Mouse (Mus musculus) heart, embryonic 16.5 days (tissue): ENCODE results near the gene Hadha. TPM values are rescaled to one million over a fixed set of nuclear protein-coding genes. Genes with fewer than 3 reads are reported as not detected.

Source experiments
- ATAC-seq: fragments of 200-750 bp; cut with Nextera tagmentation; replicated peaks from 2 replicates; pipeline ENCODE4 v1.8.0; 2017; ENCODE audit warnings: moderate number of reproducible peaks; ENCODE audit not compliant: insufficient read depth, low FRiP score; ENCODE audit errors: extremely low read depth
- H3K27ac ChIP-seq: fragments of 300-500 bp; sonication (generic); 2 replicates; pipeline ENCODE4 v1.5.1; 2014; ENCODE audit warnings: mild to moderate bottlenecking, low read length, control low read depth, moderate library complexity
- H3K27me3 ChIP-seq: fragments of 300-500 bp; sonication (generic); 2 replicates; pipeline ENCODE4 v1.6.1; 2014; ENCODE audit warnings: low read length, mixed read lengths; ENCODE audit not compliant: control insufficient read depth, insufficient read depth
- H3K36me3 ChIP-seq: fragments of 300-500 bp; sonication (generic); 2 replicates; pipeline ENCODE4 v1.6.1; 2014; ENCODE audit not compliant: control insufficient read depth, insufficient read depth
- H3K4me1 ChIP-seq: fragments of 300-500 bp; sonication (generic); 2 replicates; pipeline ENCODE4 v1.6.1; 2014; ENCODE audit warnings: low read length, mixed read lengths; ENCODE audit not compliant: control insufficient read depth, insufficient read depth
- H3K4me2 ChIP-seq: fragments of 300-500 bp; sonication (generic); 2 replicates; pipeline ENCODE4 v1.6.1; 2014; ENCODE audit warnings: low read depth, mild to moderate bottlenecking, control low read depth, low read length
- H3K4me3 ChIP-seq: fragments of 300-500 bp; sonication (generic); 2 replicates; pipeline ENCODE4 v1.5.1; 2014; ENCODE audit warnings: mild to moderate bottlenecking, control low read depth, low read length
- H3K9ac ChIP-seq: fragments of 300-500 bp; sonication (generic); 2 replicates; pipeline ENCODE4 v1.6.1; 2014; ENCODE audit warnings: low read length, control low read depth
- H3K9me3 ChIP-seq: fragments of 300-500 bp; sonication (generic); replicated peaks from 2 replicates; pipeline ENCODE4 v1.6.1; 2016; ENCODE audit warnings: low read length; ENCODE audit not compliant: control insufficient read depth
- WGBS: fragments of 180-500 bp; shearing (Covaris S2); extraction: QIAGEN DNeasy Blood & Tissue Kit; methylation state at CpG from one replicate; pipeline ENCODE4 v1.1.7; 2014; 5-methylcytosine and 5-hydroxymethylcytosine counted together
- polyA plus RNA-seq: library from polyadenylated mRNA; unstranded; fragments of >200 nt; fragmentation: Nextera tagmentation; extraction: Ambion mirVana; gene quantifications from 2 replicates; pipeline ENCODE4 v1.2.1, GENCODE M21; 2015

Hadha gene
- polyA plus RNA-seq, 1 experiment from 2014 or later = 361 TPM

GRCm38 (mm10) chr5:30104841-30105667, 49.9 kb downstream of the Hadha start, which contains the start of gene Garem2:
TSS of gene Garem2 (plus strand) at chr5:30105161.
- peak within 1 kb of the TSS; percentile 56 for H3K9ac ChIP-seq
- H3K27ac ChIP-seq = no peak within 1 kb of the TSS
- no peaks in the 10 kb centered on the region for H3K36me3 ChIP-seq
- H3K9me3 ChIP-seq = no peaks in the 10 kb centered on the region
- H3K4me2 ChIP-seq = peak within 1 kb of the TSS; percentile 88
- WGBS = under 1% methylated on average over 65 of the region's 65 CpGs
- H3K4me3 ChIP-seq = peak within 1 kb of the TSS; percentile 56
- peaks cover 60% of the 10 kb centered on the region for H3K27me3 ChIP-seq
- ATAC-seq = peak; percentile 58; the same call in 1 of the 2 replicates
- peaks cover 10% of the 10 kb centered on the region; the same call in 1 of the 2 replicates for H3K4me1 ChIP-seq

GRCm38 (mm10) chr5:30104339-30104738, 50.6 kb downstream of the Hadha start:
- peak overlapping the region; percentile 56 for H3K4me3 ChIP-seq

GRCm38 (mm10) chr5:30103340-30103739, 51.6 kb downstream of the Hadha start:
- no peak overlapping the region for H3K27ac ChIP-seq
- no peak for ATAC-seq
- H3K4me2 ChIP-seq = no peak overlapping the region
- peaks cover 10% of the 10 kb centered on the region; the same call in 1 of the 2 replicates for H3K4me1 ChIP-seq
- WGBS = 81% methylated on average over 3 of the region's 3 CpGs
- H3K4me3 ChIP-seq = no peak overlapping the region
- no peaks in the 10 kb centered on the region for H3K9me3 ChIP-seq
- no peak overlapping the region for H3K9ac ChIP-seq
- peaks cover 51% of the 10 kb centered on the region for H3K27me3 ChIP-seq
- no peaks in the 10 kb centered on the region for H3K36me3 ChIP-seq

More at GRCm38 (mm10) chr5:30104339-30104738, 50.6 kb downstream of the Hadha start:
- no peak for ATAC-seq
- Histone ChIP-seq H3K9ac (no peak overlapping the region), H3K27me3 (peaks cover 56% of the 10 kb centered on the region), H3K4me2 (peak overlapping the region; percentile 88), H3K4me1 (peaks cover 10% of the 10 kb centered on the region; the same call in 1 of the 2 replicates), H3K9me3 (no peaks in the 10 kb centered on the region), H3K36me3 (no peaks in the 10 kb centered on the region), H3K27ac (no peak overlapping the region)
- WGBS = 3% methylated on average over 12 of the region's 12 CpGs

- WGBS = 86% methylated on average over 1 of the region's 1 CpGs
- H3K27me3 ChIP-seq = peaks cover 3% of the 10 kb centered on the region; the same call in 1 of the 2 replicates
- no peaks in the 10 kb centered on the region for H3K4me1 ChIP-seq
- H3K36me3 ChIP-seq = no peaks in the 10 kb centered on the region
- no peak overlapping the region for H3K4me2 ChIP-seq
- no peaks in the 10 kb centered on the region for H3K9me3 ChIP-seq
- H3K4me3 ChIP-seq = no peak overlapping the region
- no peak overlapping the region for H3K27ac ChIP-seq
- no peak for ATAC-seq
- H3K9ac ChIP-seq = no peak overlapping the region
These were observed 56.7 kb downstream of the Hadha start for GRCm38 (mm10) chr5:30098260-30098659.

GRCm38 (mm10) chr5:30095731-30096130, 59.2 kb downstream of the Hadha start:
- no peaks in the 10 kb centered on the region for H3K27me3 ChIP-seq
- no peaks in the 10 kb centered on the region for H3K36me3 ChIP-seq
- no peak overlapping the region for H3K27ac ChIP-seq
- no peak overlapping the region for H3K9ac ChIP-seq
- H3K4me1 ChIP-seq = no peaks in the 10 kb centered on the region
- H3K4me2 ChIP-seq = no peak overlapping the region
- H3K4me3 ChIP-seq = no peak overlapping the region
- ATAC-seq = no peak
- 70% methylated on average over 6 of the region's 6 CpGs for WGBS
- H3K9me3 ChIP-seq = no peaks in the 10 kb centered on the region

GRCm38 (mm10) chr5:30094399-30094798, 60.6 kb downstream of the Hadha start:
- H3K4me2 ChIP-seq = no peak overlapping the region
- WGBS = 52% methylated on average over 2 of the region's 2 CpGs
- no peaks in the 10 kb centered on the region for H3K4me1 ChIP-seq
- no peaks in the 10 kb centered on the region for H3K36me3 ChIP-seq
- ATAC-seq = no peak
- no peak overlapping the region for H3K27ac ChIP-seq
- H3K9me3 ChIP-seq = no peaks in the 10 kb centered on the region
- no peak overlapping the region for H3K9ac ChIP-seq
- H3K27me3 ChIP-seq = no peaks in the 10 kb centered on the region
- H3K4me3 ChIP-seq = no peak overlapping the region

- Histone ChIP-seq H3K9me3 (no peaks in the 10 kb centered on the region), H3K36me3 (no peaks in the 10 kb centered on the region), H3K4me3 (no peak overlapping the region), H3K4me1 (no peaks in the 10 kb centered on the region), H3K27me3 (no peaks in the 10 kb centered on the region), H3K9ac (no peak overlapping the region), H3K27ac (no peak overlapping the region), H3K4me2 (no peak overlapping the region)
- WGBS = 53% methylated on average over 13 of the region's 13 CpGs
- no peak for ATAC-seq
These were observed 62.3 kb downstream of the Hadha start for GRCm38 (mm10) chr5:30092701-30093100.

- Histone ChIP-seq H3K9ac (peak within 1 kb of the TSS; percentile 87), H3K36me3 (peaks cover 22% of the 10 kb centered on the region), H3K4me1 (peaks cover 7% of the 10 kb centered on the region), H3K27me3 (no peaks in the 10 kb centered on the region), H3K4me2 (peak within 1 kb of the TSS; percentile 91), H3K4me3 (peak within 1 kb of the TSS; percentile 86), H3K9me3 (no peaks in the 10 kb centered on the region), H3K27ac (peak within 1 kb of the TSS; percentile 88)
- ATAC-seq = peak; percentile 88
- under 1% methylated on average over 45 of the region's 45 CpGs for WGBS
These were observed 81.8 kb downstream of the Hadha start, which contains the start of gene Tyms for GRCm38 (mm10) chr5:30072825-30073821. TSS of gene Tyms (minus strand) at chr5:30073617.
